Mouse (Mus musculus): ENCODE measurements around the gene Gpd1. TPM values are rescaled to one million over a fixed set of nuclear protein-coding genes. Genes with fewer than 3 reads are reported as not detected.

The Gpd1 gene
- polyA plus RNA-seq, 1 experiment from 2014 or later: 6.8 TPM

DNA sequence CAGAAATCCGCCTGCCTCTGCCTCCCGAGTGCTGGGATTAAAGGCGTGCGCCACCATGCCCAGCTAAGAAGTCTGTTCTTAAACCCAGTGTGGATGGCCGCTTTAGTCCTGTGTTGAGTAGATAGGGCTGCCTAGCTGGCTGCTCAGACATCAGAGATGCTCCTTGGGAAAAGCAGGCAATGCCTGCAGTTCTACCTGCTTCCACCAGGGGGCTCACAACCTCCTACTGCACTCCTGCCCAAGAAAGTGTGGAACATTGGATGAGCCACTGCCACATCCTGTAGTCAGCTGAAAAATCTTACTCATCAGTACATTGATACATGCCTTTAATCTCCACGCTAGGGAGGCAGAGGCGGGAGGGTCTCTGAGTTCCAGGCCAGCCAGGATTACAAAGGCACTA is 2.5 kb upstream of the Gpd1 start:
- Histone ChIP-seq H3K4me1 (replicated peaks; ENCODE audit: control insufficient read depth, insufficient read depth) (no peaks in the 10 kb centered on the region), H3K4me3 (ENCODE audit: low read depth, low read length) (no peak overlapping the region), H3K9ac (ENCODE audit: low read length) (no peak overlapping the region), H3K27me3 (ENCODE audit: control insufficient read depth, insufficient read depth, low read length) (no peaks in the 10 kb centered on the region), H3K4me2 (replicated peaks; ENCODE audit: low read depth) (no peak overlapping the region), H3K9me3 (ENCODE audit: control insufficient read depth, low read length) (no peaks in the 10 kb centered on the region), H3K27ac (replicated peaks) (no peak overlapping the region), H3K36me3 (ENCODE audit: control insufficient read depth, insufficient read depth, low read length) (peaks cover 21% of the 10 kb centered on the region)
- ATAC-seq (ENCODE audit: low FRiP score, low TSS enrichment) (peak; percentile 30), DNase-seq (ENCODE audit: low spot score) (peak; percentile 66)
- TF ChIP-seq CTCF (IDR thresholded peaks at IDR 0.05; ENCODE audit: low read depth) (peak; percentile 95), EP300 (optimal IDR thresholded peaks at IDR 0.05) (no peak)
- WGBS: 39% methylated on average over 7 of the region's 7 CpGs

DNA sequence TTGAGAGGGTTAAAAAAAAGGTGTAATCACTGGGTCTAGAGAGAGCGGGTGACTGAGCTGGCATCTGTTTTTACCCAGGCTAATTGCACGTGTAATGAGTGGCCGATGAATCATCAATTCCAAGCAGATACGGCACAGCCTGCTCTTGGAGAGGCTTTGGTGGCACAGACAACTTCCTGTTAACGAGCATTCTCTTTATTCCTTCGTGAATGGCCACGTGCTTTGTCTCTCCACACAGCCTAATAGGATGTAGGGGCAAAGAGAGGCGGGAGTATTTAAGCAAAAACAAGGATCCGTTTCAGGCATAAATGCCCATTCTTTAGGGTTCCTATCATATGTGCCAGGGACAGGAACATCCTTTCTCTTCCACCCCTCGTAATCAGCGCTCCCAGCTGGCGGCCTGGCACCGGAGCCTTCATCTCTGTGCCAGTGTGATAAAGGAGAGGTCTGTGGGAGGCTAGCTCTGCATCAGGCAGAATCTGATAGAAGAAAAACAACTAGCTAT is 1.9 kb upstream of the Gpd1 start:
- no peaks in the 10 kb centered on the region for H3K9me3 ChIP-seq (ENCODE audit: control insufficient read depth, low read length)
- H3K27me3 ChIP-seq (ENCODE audit: control insufficient read depth, insufficient read depth, low read length): no peaks in the 10 kb centered on the region
- TF ChIP-seq CTCF (IDR thresholded peaks at IDR 0.05; ENCODE audit: low read depth) (no peak), EP300 (optimal IDR thresholded peaks at IDR 0.05) (no peak)
- 78% methylated on average over 13 of the region's 13 CpGs for WGBS
- H3K27ac ChIP-seq (replicated peaks): no peak overlapping the region
- H3K4me1 ChIP-seq (replicated peaks; ENCODE audit: control insufficient read depth, insufficient read depth): no peaks in the 10 kb centered on the region
- ATAC-seq (ENCODE audit: low FRiP score, low TSS enrichment) (peak; percentile 66), DNase-seq (ENCODE audit: low spot score) (no peak)
- H3K4me2 ChIP-seq (replicated peaks; ENCODE audit: low read depth): no peak overlapping the region
- no peak overlapping the region for H3K4me3 ChIP-seq (ENCODE audit: low read depth, low read length)
- H3K36me3 ChIP-seq (ENCODE audit: control insufficient read depth, insufficient read depth, low read length): peaks cover 19% of the 10 kb centered on the region
- H3K9ac ChIP-seq (ENCODE audit: low read length): no peak overlapping the region

DNA sequence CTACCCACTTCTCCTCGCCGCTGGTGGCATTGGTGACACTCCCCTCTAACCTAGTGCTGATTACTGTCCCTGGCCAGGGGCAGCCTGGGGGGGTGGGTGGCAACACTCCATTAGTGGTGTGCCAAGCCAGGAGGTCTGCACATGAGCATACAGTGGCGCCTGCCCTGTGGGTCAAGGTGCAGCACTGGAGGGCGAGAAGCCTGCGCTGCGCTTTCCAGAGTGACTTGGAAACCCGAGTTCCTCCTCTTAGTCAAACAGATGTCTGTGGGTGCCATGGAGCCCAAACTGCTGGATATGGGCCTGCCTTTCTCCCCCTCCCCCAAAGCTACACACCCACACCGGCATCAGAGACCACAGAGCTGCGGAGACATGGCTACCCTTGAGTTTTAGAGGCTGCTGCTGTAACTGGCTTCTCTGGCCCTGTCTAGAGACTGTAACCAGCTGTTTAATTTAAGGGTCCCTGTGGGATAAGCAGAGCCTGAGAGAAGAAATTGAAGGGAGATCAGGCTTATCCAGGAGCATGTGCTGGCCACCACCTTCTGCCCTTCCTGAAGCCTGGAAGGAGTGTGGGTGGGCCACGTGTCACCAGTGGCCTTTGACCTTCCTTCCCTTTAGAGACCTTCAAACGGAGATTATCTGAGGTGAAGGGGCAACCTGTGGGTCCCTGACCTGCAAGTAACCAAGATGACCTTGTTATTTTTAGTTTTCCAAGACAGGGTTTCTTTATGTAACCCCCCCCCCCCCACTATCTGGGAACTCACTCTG is 1.2 kb upstream of the Gpd1 start:
- Histone ChIP-seq H3K27ac (replicated peaks) (no peak overlapping the region), H3K36me3 (ENCODE audit: control insufficient read depth, insufficient read depth, low read length) (peaks cover 13% of the 10 kb centered on the region)
- DNase-seq (ENCODE audit: low spot score): no peak

DNA sequence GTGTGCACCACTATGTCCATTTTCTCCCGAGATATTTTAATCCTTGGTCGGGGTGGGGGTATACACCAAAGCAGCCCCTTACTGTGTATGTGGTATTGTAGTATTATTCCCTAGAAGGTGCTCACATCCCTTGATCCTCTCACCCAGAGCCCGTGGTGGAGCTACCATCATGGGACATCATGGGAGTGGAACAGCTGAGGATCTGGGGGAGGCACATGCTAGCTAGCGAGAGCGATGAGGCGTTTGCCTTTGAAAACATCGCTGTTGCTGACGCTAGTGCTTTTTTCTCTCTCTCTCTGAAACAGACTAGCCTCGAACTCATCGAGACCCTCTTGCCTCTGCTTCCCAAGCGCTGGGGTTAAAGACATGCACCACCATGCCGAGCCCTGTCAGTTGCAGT is 501 bp upstream of the Gpd1 start:
- H3K36me3 ChIP-seq (ENCODE audit: control insufficient read depth, insufficient read depth, low read length): peaks cover 10% of the 10 kb centered on the region
- TF ChIP-seq CTCF (IDR thresholded peaks at IDR 0.05; ENCODE audit: low read depth): no peak
- no peak for TF ChIP-seq EP300 (optimal IDR thresholded peaks at IDR 0.05)
- H3K9ac ChIP-seq (ENCODE audit: low read length): no peak overlapping the region
- no peak for ATAC-seq (ENCODE audit: low FRiP score, low TSS enrichment)
- no peak overlapping the region for H3K4me2 ChIP-seq (replicated peaks; ENCODE audit: low read depth)
- no peaks in the 10 kb centered on the region for H3K27me3 ChIP-seq (ENCODE audit: control insufficient read depth, insufficient read depth, low read length)
- no peaks in the 10 kb centered on the region for H3K4me1 ChIP-seq (replicated peaks; ENCODE audit: control insufficient read depth, insufficient read depth)
- H3K27ac ChIP-seq (replicated peaks): no peak overlapping the region
- no peak overlapping the region for H3K4me3 ChIP-seq (ENCODE audit: low read depth, low read length)
- H3K9me3 ChIP-seq (ENCODE audit: control insufficient read depth, low read length): no peaks in the 10 kb centered on the region
- DNase-seq (ENCODE audit: low spot score): no peak
- 86% methylated on average over 12 of the region's 12 CpGs for WGBS

More for the DNA sequence above, 1.2 kb upstream of the Gpd1 start:
- Histone ChIP-seq H3K4me3 (ENCODE audit: low read depth, low read length) (no peak overlapping the region), H3K9ac (ENCODE audit: low read length) (no peak overlapping the region), H3K4me1 (replicated peaks; ENCODE audit: control insufficient read depth, insufficient read depth) (no peaks in the 10 kb centered on the region), H3K9me3 (ENCODE audit: control insufficient read depth, low read length) (no peaks in the 10 kb centered on the region), H3K27me3 (ENCODE audit: control insufficient read depth, insufficient read depth, low read length) (no peaks in the 10 kb centered on the region), H3K4me2 (replicated peaks; ENCODE audit: low read depth) (no peak overlapping the region)
- TF ChIP-seq CTCF (IDR thresholded peaks at IDR 0.05; ENCODE audit: low read depth) (no peak), EP300 (optimal IDR thresholded peaks at IDR 0.05) (no peak)
- peak; percentile 14; the same call in 1 of the 2 replicates for ATAC-seq (ENCODE audit: low FRiP score, low TSS enrichment)
- 59% methylated on average over 11 of the region's 11 CpGs for WGBS

DNA sequence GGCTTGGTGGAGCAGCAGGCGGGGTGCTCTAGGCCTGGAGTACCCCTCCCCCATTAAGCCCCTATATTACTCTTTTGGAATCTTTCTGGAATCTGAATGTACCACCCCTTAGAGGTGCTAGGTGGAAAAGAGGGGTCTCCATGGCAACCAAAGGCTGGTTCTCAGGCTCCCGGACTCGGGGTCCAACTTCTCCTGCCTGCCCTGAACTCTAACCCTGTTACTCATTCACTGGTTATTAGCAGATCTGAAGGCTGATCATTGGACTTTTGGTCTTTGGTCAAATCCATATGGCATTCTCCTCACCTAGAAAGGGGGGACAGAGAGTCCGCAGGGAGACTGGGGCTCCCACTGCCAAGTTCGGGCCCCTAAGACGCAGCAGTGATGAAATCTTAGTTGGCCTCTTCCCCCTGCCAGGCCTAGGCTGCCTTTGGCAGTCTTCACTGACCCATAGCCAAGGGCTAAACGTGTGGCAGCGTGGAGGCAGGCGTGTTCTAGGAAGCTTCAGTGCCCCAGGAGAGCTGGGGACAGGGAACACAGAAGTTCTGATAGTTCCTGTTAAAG is 1.2 kb downstream of the Gpd1 start:
- H3K4me1 ChIP-seq (replicated peaks; ENCODE audit: control insufficient read depth, insufficient read depth): peaks cover 3% of the 10 kb centered on the region; the same call in 1 of the 2 replicates
- H3K27ac ChIP-seq (replicated peaks): no peak overlapping the region
- no peak for DNase-seq (ENCODE audit: low spot score)
- H3K36me3 ChIP-seq (ENCODE audit: control insufficient read depth, insufficient read depth, low read length): no peaks in the 10 kb centered on the region
- no peak overlapping the region for H3K4me3 ChIP-seq (ENCODE audit: low read depth, low read length)
- H3K4me2 ChIP-seq (replicated peaks; ENCODE audit: low read depth): no peak overlapping the region
- no peaks in the 10 kb centered on the region for H3K9me3 ChIP-seq (ENCODE audit: control insufficient read depth, low read length)
- TF ChIP-seq EP300 (optimal IDR thresholded peaks at IDR 0.05) (no peak), CTCF (IDR thresholded peaks at IDR 0.05; ENCODE audit: low read depth) (no peak)
- H3K9ac ChIP-seq (ENCODE audit: low read length): no peak overlapping the region
- WGBS: 94% methylated on average over 9 of the region's 9 CpGs
- H3K27me3 ChIP-seq (ENCODE audit: control insufficient read depth, insufficient read depth, low read length): no peaks in the 10 kb centered on the region
- no peak for ATAC-seq (ENCODE audit: low FRiP score, low TSS enrichment)

DNA sequence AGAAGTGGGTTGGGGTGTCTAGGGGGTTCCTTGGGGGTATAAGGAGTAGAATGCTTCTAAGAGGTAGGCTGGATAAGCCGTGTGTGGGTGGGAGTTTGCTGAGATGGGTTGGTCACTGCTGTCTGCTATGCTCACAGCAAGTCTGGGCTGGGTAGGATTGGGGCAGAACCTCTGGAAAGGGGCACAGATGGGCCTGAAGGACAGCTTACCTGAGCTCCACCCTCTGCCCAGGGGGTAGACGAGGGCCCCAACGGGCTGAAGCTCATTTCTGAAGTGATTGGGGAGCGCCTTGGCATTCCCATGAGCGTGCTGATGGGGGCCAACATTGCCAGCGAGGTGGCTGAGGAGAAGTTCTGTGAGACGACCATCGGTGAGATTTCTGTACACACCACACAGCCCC is 2.5 kb downstream of the Gpd1 start:
- Histone ChIP-seq H3K4me2 (replicated peaks; ENCODE audit: low read depth) (no peak overlapping the region), H3K27ac (replicated peaks) (no peak overlapping the region), H3K36me3 (ENCODE audit: control insufficient read depth, insufficient read depth, low read length) (no peaks in the 10 kb centered on the region), H3K4me1 (replicated peaks; ENCODE audit: control insufficient read depth, insufficient read depth) (peaks cover 9% of the 10 kb centered on the region; the same call in 1 of the 2 replicates), H3K9me3 (ENCODE audit: control insufficient read depth, low read length) (no peaks in the 10 kb centered on the region), H3K4me3 (ENCODE audit: low read depth, low read length) (no peak overlapping the region), H3K9ac (ENCODE audit: low read length) (no peak overlapping the region), H3K27me3 (ENCODE audit: control insufficient read depth, insufficient read depth, low read length) (no peaks in the 10 kb centered on the region)
- TF ChIP-seq EP300 (optimal IDR thresholded peaks at IDR 0.05) (no peak), CTCF (IDR thresholded peaks at IDR 0.05; ENCODE audit: low read depth) (no peak)
- ATAC-seq (ENCODE audit: low FRiP score, low TSS enrichment) (no peak), DNase-seq (ENCODE audit: low spot score) (no peak)
- WGBS: 68% methylated on average over 8 of the region's 8 CpGs
